Mouse (Mus musculus): ENCODE results near the gene Spata48. TPM values are rescaled to one million over a fixed set of nuclear protein-coding genes. Genes with fewer than 3 reads are reported as not detected.

Gene Spata48
- polyA plus RNA-seq, 1 experiment from 2014 or later = 0.83 TPM

Other genes starting within 250 kb of the Spata48 start
- gene Zpbp, start 314 bp downstream of the Spata48 start, polyA plus RNA-seq (2015; fragmentation: Nextera tagmentation; extraction: Ambion mirVana) = 0.90 and 1.1 TPM in 2 replicates
- not detected in 2 replicates for gene 4930512M02Rik, start 165.7 kb downstream of the Spata48 start, polyA plus RNA-seq (2015; fragmentation: Nextera tagmentation; extraction: Ambion mirVana)
- 1.4 and 1.5 TPM in 2 replicates for gene Ikzf1, start 222.9 kb downstream of the Spata48 start, polyA plus RNA-seq (2015; fragmentation: Nextera tagmentation; extraction: Ambion mirVana)